Mouse (Mus musculus): ENCODE measurements around the gene Tenm4. TPM values are rescaled to one million over a fixed set of nuclear protein-coding genes. Genes with fewer than 3 reads are reported as not detected.

The Tenm4 gene
- total and polyA plus RNA-seq, 3 experiments = 9.2 to 15.2 TPM; not detected in 1

DNA sequence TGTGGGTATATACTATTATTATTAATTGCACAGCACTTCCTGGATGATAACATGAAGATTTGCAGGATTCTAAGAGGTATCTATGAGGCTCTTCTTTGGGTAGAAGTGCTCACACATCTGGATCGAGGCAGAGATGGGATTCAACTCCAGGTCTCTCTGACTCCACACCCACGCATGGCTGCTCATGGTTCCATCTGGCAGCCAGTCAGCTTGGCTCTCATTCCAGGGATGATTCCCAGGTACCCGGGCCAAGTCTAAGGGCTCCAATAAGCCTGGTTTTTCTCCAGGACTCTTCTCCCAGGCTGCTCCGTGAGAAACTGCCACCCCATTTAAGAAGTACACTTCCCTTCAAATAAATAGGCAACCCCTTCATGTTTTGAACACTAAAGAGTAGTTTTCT is 394.8 kb downstream of the Tenm4 start:
- H3K4me1 ChIP-seq (ENCODE audit: control insufficient read depth in 1 of 2, insufficient read depth in 2 of 2, low read length in 2 of 2) = no peaks in the 10 kb centered on the region
- H3K9me3 ChIP-seq (replicated peaks; ENCODE audit: insufficient read depth, low read length) = no peaks in the 10 kb centered on the region
- H3K27me3 ChIP-seq (ENCODE audit: control insufficient read depth in 1 of 2, insufficient read depth in 2 of 2, low read length in 2 of 2) = peaks cover 0 to 2% of the 10 kb centered on the region in 2 experiments; a peak in 1 of 4 replicates
- no peaks in the 10 kb centered on the region for H3K79me2 ChIP-seq (ENCODE audit: control insufficient read depth, insufficient read depth, low read length, poor library complexity)
- H3K9ac ChIP-seq (ENCODE audit: control insufficient read depth, low read depth, low read length, poor library complexity, severe bottlenecking) = no peak overlapping the region
- TF ChIP-seq TBP (IDR thresholded peaks at IDR 0.05; ENCODE audit: low read depth, low read length) = no peak
- TF ChIP-seq JUND (IDR thresholded peaks at IDR 0.05; ENCODE audit: low read depth, low read length) = no peak
- TF ChIP-seq BHLHE40 (IDR thresholded peaks at IDR 0.05; ENCODE audit: borderline replicate concordance, low read depth, low read length) = no peak
- TF ChIP-seq MYB (IDR thresholded peaks at IDR 0.05; ENCODE audit: low read depth, low read length) = no peak
- no peak for TF ChIP-seq RAD21 (IDR thresholded peaks at IDR 0.05; ENCODE audit: low read depth, low read length)
- TF ChIP-seq CHD2 (IDR thresholded peaks at IDR 0.05; ENCODE audit: low read length) = no peak
- no peak for TF ChIP-seq E2F4 (IDR thresholded peaks at IDR 0.05; ENCODE audit: borderline replicate concordance, low read depth, low read length)
- no peak for TF ChIP-seq TCF12 (IDR thresholded peaks at IDR 0.05; ENCODE audit: low read depth, low read length)
- TF ChIP-seq SMC3 (IDR thresholded peaks at IDR 0.05; ENCODE audit: low read depth, low read length) = no peak
- TF ChIP-seq EP300 (IDR thresholded peaks at IDR 0.05; ENCODE audit: low read depth in 1 of 2, low read length in 2 of 2) = no peak
- no peaks in the 10 kb centered on the region for H3K36me3 ChIP-seq (ENCODE audit: control insufficient read depth in 1 of 2, insufficient read depth in 2 of 2, low read length in 2 of 2)
- H3K4me3 ChIP-seq (ENCODE audit: control insufficient read depth in 1 of 2, insufficient read depth in 1 of 2, low read depth in 2 of 2, low read length in 2 of 2) = no peak overlapping the region
- no peak for DNase-seq (ENCODE audit: low read depth, low spot score)
- H3K27ac ChIP-seq (ENCODE audit: control insufficient read depth, low read depth, low read length) = no peak overlapping the region

DNA sequence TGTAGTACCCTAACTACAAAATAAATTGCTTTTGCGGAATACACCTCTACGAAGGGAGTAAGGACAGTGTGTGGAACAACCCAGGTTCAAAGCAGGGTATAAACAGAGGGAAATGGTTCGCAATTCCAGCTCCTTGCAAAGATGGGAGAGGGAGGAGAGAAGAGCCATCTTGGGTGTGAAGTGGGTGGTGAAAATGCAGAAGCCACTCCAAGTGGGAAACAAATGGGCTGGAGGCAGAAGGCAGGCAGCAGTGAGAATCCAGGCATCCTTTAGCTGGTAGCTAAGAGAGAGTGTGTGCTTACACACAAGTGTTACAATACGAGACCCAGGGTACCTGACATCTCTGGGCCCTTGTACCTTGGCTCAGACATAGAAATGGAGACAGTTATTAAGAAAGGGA is 395.2 kb downstream of the Tenm4 start:
- H3K27me3 ChIP-seq (ENCODE audit: control insufficient read depth in 1 of 2, insufficient read depth in 2 of 2, low read length in 2 of 2) = peaks cover 0 to 2% of the 10 kb centered on the region in 2 experiments; a peak in 1 of 4 replicates
- TF ChIP-seq HCFC1 (IDR thresholded peaks at IDR 0.05; ENCODE audit: low read depth, low read length) = no peak
- TF ChIP-seq JUND (IDR thresholded peaks at IDR 0.05; ENCODE audit: low read depth, low read length) = no peak
- no peak for TF ChIP-seq BHLHE40 (IDR thresholded peaks at IDR 0.05; ENCODE audit: borderline replicate concordance, low read depth, low read length)
- no peak for TF ChIP-seq E2F4 (IDR thresholded peaks at IDR 0.05; ENCODE audit: borderline replicate concordance, low read depth, low read length)
- no peak for TF ChIP-seq GABPA (IDR thresholded peaks at IDR 0.05; ENCODE audit: low read depth, low read length)
- no peak for TF ChIP-seq POLR2AphosphoS5 (IDR thresholded peaks at IDR 0.05; ENCODE audit: borderline replicate concordance, low read depth, low read length)
- no peak for TF ChIP-seq SIN3A (IDR thresholded peaks at IDR 0.05; ENCODE audit: low read length)
- TF ChIP-seq ETS1 (IDR thresholded peaks at IDR 0.05; ENCODE audit: low read depth, low read length) = no peak
- no peak for TF ChIP-seq GATA1 (IDR thresholded peaks at IDR 0.05; ENCODE audit: low read depth, low read length)
- DNase-seq (ENCODE audit: low read depth, low spot score) = no peak
- H3K27ac ChIP-seq (ENCODE audit: control insufficient read depth, low read depth, low read length) = no peak overlapping the region
- H3K9ac ChIP-seq (ENCODE audit: control insufficient read depth, low read depth, low read length, poor library complexity, severe bottlenecking) = no peak overlapping the region
- H3K4me1 ChIP-seq (ENCODE audit: control insufficient read depth in 1 of 2, insufficient read depth in 2 of 2, low read length in 2 of 2) = no peaks in the 10 kb centered on the region
- no peak overlapping the region for H3K4me3 ChIP-seq (ENCODE audit: control insufficient read depth in 1 of 2, insufficient read depth in 1 of 2, low read depth in 2 of 2, low read length in 2 of 2)
- no peaks in the 10 kb centered on the region for H3K9me3 ChIP-seq (replicated peaks; ENCODE audit: insufficient read depth, low read length)
- H3K36me3 ChIP-seq (ENCODE audit: control insufficient read depth in 1 of 2, insufficient read depth in 2 of 2, low read length in 2 of 2) = no peaks in the 10 kb centered on the region
- H3K79me2 ChIP-seq (ENCODE audit: control insufficient read depth, insufficient read depth, low read length, poor library complexity) = no peaks in the 10 kb centered on the region
